Mouse (Mus musculus) liver, embryonic 14.5 days (tissue): ENCODE data around the gene Pga5. TPM values are rescaled to one million over a fixed set of nuclear protein-coding genes. Genes with fewer than 3 reads are reported as not detected.

Experiments used
- ATAC-seq: fragments of 200-750 bp; cut with Nextera tagmentation; 2 replicates; pipeline ENCODE4 v1.8.0; 2017; ENCODE audit warnings: moderate number of reproducible peaks, mild to moderate bottlenecking, moderate library complexity; ENCODE audit not compliant: insufficient read depth
- DNase-seq, 3 experiments: peaks; one replicate each; pipeline ENCODE4 v3.0.0-alpha.2; 2012 to 2013; ENCODE audit warnings: low read depth in 3 of 3, low spot score in 3 of 3
- H3K27ac ChIP-seq: fragments of 300-500 bp; sonication (generic); 2 replicates; pipeline ENCODE4 v1.5.1; 2014; ENCODE audit warnings: moderate library complexity, mild to moderate bottlenecking, control low read depth, inconsistent platforms
- H3K27me3 ChIP-seq: fragments of 300-500 bp; sonication (generic); 2 replicates; pipeline ENCODE4 v1.6.1; 2014; ENCODE audit warnings: mild to moderate bottlenecking, low read length, moderate library complexity; ENCODE audit not compliant: control insufficient read depth, insufficient read depth
- H3K36me3 ChIP-seq: fragments of 300-500 bp; sonication (generic); replicated peaks from 2 replicates; pipeline ENCODE4 v1.6.1; 2014; ENCODE audit warnings: low read depth; ENCODE audit not compliant: control insufficient read depth, insufficient read depth
- H3K4me1 ChIP-seq, 2 experiments: fragments of 200-500 bp in 1 of 2; fragments of 300-500 bp in 1 of 2; sonication (generic) in 1 of 2; replicated peaks; 2 replicates each; pipeline ENCODE4 v1.6.1; 2012 to 2014; ENCODE audit warnings: antibody characterized with exemption in 1 of 2, inconsistent platforms in 1 of 2, low read length in 1 of 2; ENCODE audit not compliant: control insufficient read depth in 2 of 2, insufficient read depth in 2 of 2
- H3K4me2 ChIP-seq: fragments of 300-500 bp; sonication (generic); 2 replicates; pipeline ENCODE4 v1.6.1; 2014; ENCODE audit warnings: low read depth, mild to moderate bottlenecking, control low read depth, moderate library complexity
- H3K4me3 ChIP-seq, 2 experiments: fragments of 200-500 bp in 1 of 2; fragments of 300-500 bp in 1 of 2; sonication (generic) in 1 of 2; 2 replicates each; pipeline ENCODE4 v1.5.1; 2012 to 2014; ENCODE audit warnings: low read depth in 2 of 2, low read length in 2 of 2, mild to moderate bottlenecking in 2 of 2, control low read depth in 1 of 2, inconsistent platforms in 1 of 2, moderate library complexity in 1 of 2; ENCODE audit not compliant: insufficient read depth in 1 of 2
- H3K9ac ChIP-seq: fragments of 300-500 bp; sonication (generic); replicated peaks from 2 replicates; pipeline ENCODE4 v1.6.1; 2014; ENCODE audit warnings: mild to moderate bottlenecking, control low read depth, moderate library complexity
- H3K9me3 ChIP-seq: fragments of 300-500 bp; sonication (generic); 2 replicates; pipeline ENCODE4 v1.6.1; 2016; ENCODE audit warnings: low read length, mixed read lengths; ENCODE audit not compliant: control insufficient read depth
- CTCF ChIP-seq: IDR thresholded peaks from 2 replicates; pipeline ENCODE4 v1.5.1; 2016; ENCODE audit warnings: antibody characterized with exemption, low read depth, control low read depth
- EP300 ChIP-seq: IDR thresholded peaks from 2 replicates; pipeline ENCODE4 v1.6.1; 2016; ENCODE audit warnings: antibody characterized with exemption, low read depth
- WGBS: fragments of 180-500 bp; shearing (Covaris S2); extraction: QIAGEN DNeasy Blood & Tissue Kit; methylation state at CpG from one replicate; pipeline ENCODE4 v1.1.7; 2014; ENCODE audit not compliant: insufficient replicate concordance; 5-methylcytosine and 5-hydroxymethylcytosine counted together
- polyA plus RNA-seq, 2 experiments: library from polyadenylated mRNA; depleted of rRNA in 1 of 2; stranded (reverse) in 1 of 2; unstranded in 1 of 2; fragments of >200 nt; fragmentation: Nextera tagmentation in 1 of 2; extraction: Ambion mirVana in 1 of 2; gene quantifications; 2 replicates each; pipeline versions ENCODE4 v1.2.1 to v1.2.3; 2012 to 2014

The Pga5 gene
- polyA plus RNA-seq, 2 experiments, result 0.02 TPM; not detected in 1

GRCm38 (mm10) chr19:10690336-10690735 is 12.5 kb upstream of the Pga5 start:
- WGBS, result 55% methylated on average over 3 of the region's 3 CpGs
- H3K27ac ChIP-seq, result peak overlapping the region; percentile 82
- DNase-seq, result no peak
- H3K9ac ChIP-seq, result peak overlapping the region; percentile 81; the same call in 1 of the 2 replicates
- H3K4me3 ChIP-seq, result peak overlapping the region in 1 of 2 experiments; percentile 63; a peak in 1 of 4 replicates
- TF ChIP-seq CTCF, result no peak
- TF ChIP-seq EP300, result no peak
- peaks cover 39 to 58% of the 10 kb centered on the region in 2 experiments for H3K4me1 ChIP-seq
- H3K27me3 ChIP-seq, result no peaks in the 10 kb centered on the region
- ATAC-seq, result no peak
- no peaks in the 10 kb centered on the region for H3K36me3 ChIP-seq
- H3K4me2 ChIP-seq, result peak overlapping the region; percentile 86
- no peaks in the 10 kb centered on the region for H3K9me3 ChIP-seq

GRCm38 (mm10) chr19:10689470-10690166 is 11.7 kb upstream of the Pga5 start:
- peak overlapping the region; percentile 81 for H3K9ac ChIP-seq
- H3K27ac ChIP-seq, result peak overlapping the region; percentile 82
- 55% methylated on average over 5 of the region's 5 CpGs for WGBS
- peak overlapping the region; percentile 86 for H3K4me2 ChIP-seq
- H3K9me3 ChIP-seq, result no peaks in the 10 kb centered on the region
- ATAC-seq (no peak), DNase-seq (no peak)
- peak overlapping the region; percentile 63 to 68 for H3K4me3 ChIP-seq
- H3K27me3 ChIP-seq, result no peaks in the 10 kb centered on the region
- H3K4me1 ChIP-seq, result peaks cover 39 to 53% of the 10 kb centered on the region in 2 experiments
- TF ChIP-seq EP300, result no peak
- TF ChIP-seq CTCF, result no peak
- no peaks in the 10 kb centered on the region for H3K36me3 ChIP-seq

DNA sequence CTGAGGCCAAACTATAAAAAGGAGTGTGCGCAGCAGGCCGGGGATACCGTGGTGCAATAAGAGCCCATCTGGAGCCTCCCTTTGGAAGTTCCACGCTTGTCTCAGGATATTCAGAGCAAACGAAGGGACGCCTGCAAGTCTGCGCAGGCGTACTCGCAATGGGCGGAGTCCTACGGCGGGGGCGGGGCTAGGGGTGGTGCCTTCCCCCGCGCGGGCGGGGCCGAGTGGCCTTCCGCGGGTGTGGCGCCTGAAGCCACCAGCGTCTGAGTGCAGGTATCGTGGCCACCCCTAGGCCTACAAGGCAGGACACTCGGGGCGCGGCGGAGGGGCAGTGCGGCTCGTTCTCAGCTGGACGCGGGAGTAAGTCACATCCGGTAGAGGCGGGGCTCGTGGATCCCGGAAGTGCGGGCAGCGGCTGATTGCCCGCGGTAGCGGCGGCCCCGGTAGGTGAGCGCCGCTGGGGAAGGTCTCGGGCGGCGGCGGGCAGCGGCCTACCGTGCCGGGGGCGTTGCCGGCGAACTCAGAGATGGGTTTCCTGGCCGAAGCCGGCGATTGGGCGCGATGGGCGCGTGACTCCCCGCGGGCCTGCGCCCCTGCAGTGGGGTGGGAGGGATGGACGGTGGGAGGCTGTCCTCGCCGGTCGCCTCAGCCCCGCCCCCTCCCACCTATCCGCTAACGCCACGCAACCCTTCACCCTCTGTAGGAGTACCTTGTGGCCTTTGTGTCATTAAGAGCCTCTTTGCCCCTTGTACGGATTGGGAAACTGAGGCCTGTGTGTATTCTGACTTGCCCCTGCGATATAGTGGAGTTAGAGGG is 10.9 kb upstream of the Pga5 start, which contains the start of gene Vps37c:
Gene Vps37c, plus strand, starts transcription at position 199 of the 816 bp plus-strand sequence.
- ATAC-seq (peak; percentile 91), DNase-seq (peak; percentile 79 to 89 (median 83))
- peak within 1 kb of the TSS; percentile 82 for H3K27ac ChIP-seq
- no peaks in the 10 kb centered on the region for H3K27me3 ChIP-seq
- peak; percentile 53 for TF ChIP-seq CTCF
- no peak; the same call in 1 of the 2 replicates for TF ChIP-seq EP300
- H3K9me3 ChIP-seq, result no peaks in the 10 kb centered on the region
- H3K4me1 ChIP-seq, result peaks cover 39 to 47% of the 10 kb centered on the region in 2 experiments
- H3K4me3 ChIP-seq, result peak within 1 kb of the TSS; percentile 63 to 68
- peak within 1 kb of the TSS; percentile 86 for H3K4me2 ChIP-seq
- no peaks in the 10 kb centered on the region for H3K36me3 ChIP-seq
- H3K9ac ChIP-seq, result peak within 1 kb of the TSS; percentile 81
- WGBS, result under 1% methylated on average over 73 of the region's 74 CpGs

- H3K9me3 ChIP-seq, result no peaks in the 10 kb centered on the region
- 54% methylated on average over 2 of the region's 2 CpGs for WGBS
- no peaks in the 10 kb centered on the region for H3K27me3 ChIP-seq
- no peak overlapping the region for H3K27ac ChIP-seq
- no peaks in the 10 kb centered on the region for H3K36me3 ChIP-seq
- DNase-seq (no peak), ATAC-seq (no peak)
- no peak overlapping the region for H3K4me2 ChIP-seq
- TF ChIP-seq CTCF, result no peak
- no peak for TF ChIP-seq EP300
- no peak overlapping the region for H3K4me3 ChIP-seq
- H3K9ac ChIP-seq, result no peak overlapping the region
- peaks cover 21 to 27% of the 10 kb centered on the region in 2 experiments for H3K4me1 ChIP-seq
Measured at GRCm38 (mm10) chr19:10685727-10686126, 7.9 kb upstream of the Pga5 start.

GRCm38 (mm10) chr19:10685081-10685480 is 7.2 kb upstream of the Pga5 start:
- ATAC-seq (no peak), DNase-seq (no peak)
- no peaks in the 10 kb centered on the region for H3K36me3 ChIP-seq
- no peak overlapping the region for H3K4me2 ChIP-seq
- no peaks in the 10 kb centered on the region for H3K9me3 ChIP-seq
- peaks cover 15 to 22% of the 10 kb centered on the region in 2 experiments for H3K4me1 ChIP-seq
- no peak overlapping the region for H3K27ac ChIP-seq
- H3K9ac ChIP-seq, result no peak overlapping the region
- WGBS, result 76% methylated on average over 9 of the region's 9 CpGs
- no peaks in the 10 kb centered on the region for H3K27me3 ChIP-seq
- H3K4me3 ChIP-seq, result no peak overlapping the region
- TF ChIP-seq EP300, result no peak
- no peak for TF ChIP-seq CTCF
